Mouse (Mus musculus) T-helper 2 cell (primary cell): ENCODE results near the gene Olfml2b.

Source experiments
- in situ Hi-C: fragments of 300-600 bp; cut with MboI, MseI; formaldehyde crosslinking; loops from one replicate; pipeline ENCODE4 v1.15.1; 2025; ENCODE audit warnings: high pct_unique_total_duplicates

Olfml2b gene

GRCm38 (mm10) chr1:170646606-170647287, 2.4 kb downstream of the Olfml2b start:
- in situ Hi-C loops = no loop called here

GRCm38 (mm10) chr1:170647381-170647780, 3.0 kb downstream of the Olfml2b start:
- in situ Hi-C loops = no loop called here

- in situ Hi-C loops = no loop called here
Observed at GRCm38 (mm10) chr1:170647971-170648514, 3.7 kb downstream of the Olfml2b start.

- in situ Hi-C loops = no loop called here
Observed at GRCm38 (mm10) chr1:170651046-170651723, 6.9 kb downstream of the Olfml2b start.

- in situ Hi-C loops = no loop called here
Observed at GRCm38 (mm10) chr1:170651989-170652740, 7.8 kb downstream of the Olfml2b start.

- in situ Hi-C loops = no loop called here
Observed at GRCm38 (mm10) chr1:170655280-170655917, 11.1 kb downstream of the Olfml2b start.

GRCm38 (mm10) chr1:170656518-170657227, 12.3 kb downstream of the Olfml2b start:
- in situ Hi-C loops = no loop called here

GRCm38 (mm10) chr1:170657228-170657521, 12.8 kb downstream of the Olfml2b start:
- in situ Hi-C loops = no loop called here

GRCm38 (mm10) chr1:170657643-170658314, 13.4 kb downstream of the Olfml2b start:
- in situ Hi-C loops = no loop called here

- in situ Hi-C loops = no loop called here
Observed at GRCm38 (mm10) chr1:170659260-170659659, 14.9 kb downstream of the Olfml2b start.

GRCm38 (mm10) chr1:170664620-170665185, 20.4 kb downstream of the Olfml2b start:
- in situ Hi-C loops = no loop called here

- in situ Hi-C loops = no loop called here
Observed at GRCm38 (mm10) chr1:170665200-170665599, 20.9 kb downstream of the Olfml2b start.

- in situ Hi-C loops = no loop called here
Observed at GRCm38 (mm10) chr1:170674184-170674775, 29.9 kb downstream of the Olfml2b start.

- in situ Hi-C loops = no loop called here
Observed at GRCm38 (mm10) chr1:170677681-170678080, 33.3 kb downstream of the Olfml2b start.

GRCm38 (mm10) chr1:170678861-170679260, 34.5 kb downstream of the Olfml2b start:
- in situ Hi-C loops = no loop called here

GRCm38 (mm10) chr1:170679624-170680023, 35.3 kb downstream of the Olfml2b start:
- in situ Hi-C loops = no loop called here

GRCm38 (mm10) chr1:170683863-170684262, 39.5 kb downstream of the Olfml2b start:
- in situ Hi-C loops = no loop called here

- in situ Hi-C loops = no loop called here
Observed at GRCm38 (mm10) chr1:170689773-170690172, 45.4 kb downstream of the Olfml2b start.

GRCm38 (mm10) chr1:170691301-170691700, 47.0 kb downstream of the Olfml2b start:
- in situ Hi-C loops = no loop called here

- in situ Hi-C loops = no loop called here
Observed at GRCm38 (mm10) chr1:170694821-170695291, 50.5 kb downstream of the Olfml2b start.
